Mouse (Mus musculus) ovary, adult 2 months (tissue): ENCODE measurements around the gene Vmn1r28. TPM values are rescaled to one million over a fixed set of nuclear protein-coding genes. Genes with fewer than 3 reads are reported as not detected.

Experiments used
- polyA plus RNA-seq: library from polyadenylated mRNA; depleted of rRNA; stranded (reverse); fragments of >200 nt; gene quantifications from 2 replicates; pipeline ENCODE4 v1.2.3, GENCODE M21; 2012; rRNA removed

Vmn1r28 gene
- not detected in 2 replicates for polyA plus RNA-seq

GRCm38 (mm10) chr6:58261737-58262136 is at the start of gene Vmn1r28:
Gene Vmn1r28 (plus strand): TSS chr6:58262037.

GRCm38 (mm10) chr6:58218721-58219120 is 43.1 kb upstream of the Vmn1r28 start, which contains the start of gene Vmn1r27:
Gene Vmn1r27 (minus strand): TSS chr6:58218821.

GRCm38 (mm10) chr6:58301249-58301648 is 39.4 kb downstream of the Vmn1r28 start, which contains the start of gene Vmn1r29:
Gene Vmn1r29 (plus strand): TSS chr6:58301549.

Other genes starting within 250 kb of the Vmn1r28 start
- gene Vmn1r26, start 246.9 kb upstream of the Vmn1r28 start, polyA plus RNA-seq = not detected in 2 replicates
- gene Vmn1r27, start 43.2 kb upstream of the Vmn1r28 start, polyA plus RNA-seq = not detected in 2 replicates
- not detected in 2 replicates for gene Vmn1r29, start 39.5 kb downstream of the Vmn1r28 start, polyA plus RNA-seq
- gene Vmn1r30, start 181.3 kb downstream of the Vmn1r28 start, polyA plus RNA-seq = not detected in 2 replicates
- not detected in 2 replicates for gene Vmn1r31, start 213.3 kb downstream of the Vmn1r28 start, polyA plus RNA-seq